Mouse (Mus musculus) forebrain, postnatal 0 days (tissue): ENCODE data around the gene Soat1. TPM values are rescaled to one million over a fixed set of nuclear protein-coding genes. Genes with fewer than 3 reads are reported as not detected.
A peak's percentile ranks its signal among the peaks of the same experiment; 100 is the strongest.

Experiments
- ATAC-seq: fragments of 200-750 bp; cut with Nextera tagmentation; 2 replicates; pipeline ENCODE4 v1.8.0; 2017; ENCODE audit warnings: mild to moderate bottlenecking, moderate library complexity
- DNase-seq: peaks from one replicate; pipeline ENCODE4 v3.0.0-alpha.2; 2015
- H3K27ac ChIP-seq: fragments of 300-500 bp; sonication (generic); 2 replicates; pipeline ENCODE4 v1.5.1; 2014; ENCODE audit warnings: low read depth, mild to moderate bottlenecking, antibody characterized with exemption, low read length, moderate library complexity, mixed read lengths
- H3K27me3 ChIP-seq: fragments of 300-500 bp; sonication (generic); 2 replicates; pipeline ENCODE4 v1.6.1; 2014; ENCODE audit warnings: mild to moderate bottlenecking, low read length, mixed read lengths; ENCODE audit not compliant: insufficient read depth
- H3K36me3 ChIP-seq: fragments of 300-500 bp; sonication (generic); 2 replicates; pipeline ENCODE4 v1.6.1; 2014; ENCODE audit warnings: mild to moderate bottlenecking, moderate library complexity; ENCODE audit not compliant: insufficient read depth
- H3K4me1 ChIP-seq: fragments of 300-500 bp; sonication (generic); 2 replicates; pipeline ENCODE4 v1.6.1; 2014; ENCODE audit warnings: antibody characterized with exemption; ENCODE audit not compliant: insufficient read depth
- H3K4me2 ChIP-seq: fragments of 300-500 bp; sonication (generic); 2 replicates; pipeline ENCODE4 v1.6.1; 2014; ENCODE audit warnings: low read depth, mild to moderate bottlenecking, moderate library complexity
- H3K4me3 ChIP-seq: fragments of 300-500 bp; sonication (generic); 2 replicates; pipeline ENCODE4 v1.5.1; 2014; ENCODE audit warnings: low read depth, low read length, mixed read lengths
- H3K9ac ChIP-seq: fragments of 300-500 bp; sonication (generic); 2 replicates; pipeline ENCODE4 v1.6.1; 2014; ENCODE audit warnings: mild to moderate bottlenecking
- H3K9me3 ChIP-seq: fragments of 300-500 bp; sonication (generic); 2 replicates; pipeline ENCODE4 v1.6.1; 2016; ENCODE audit warnings: low read length
- CTCF ChIP-seq: sonication (generic); IDR thresholded peaks from 2 replicates; pipeline ENCODE4 v1.5.1; 2016; ENCODE audit warnings: antibody characterized with exemption, control low read depth, low read depth
- WGBS: fragments of 180-500 bp; shearing (Covaris S2); extraction: QIAGEN DNeasy Blood & Tissue Kit; methylation state at CpG from one replicate; pipeline ENCODE4 v1.1.7; 2014; 5-methylcytosine and 5-hydroxymethylcytosine counted together
- polyA plus RNA-seq: library from polyadenylated mRNA; unstranded; fragments of >200 nt; fragmentation: Nextera tagmentation; extraction: Ambion mirVana; gene quantifications from 2 replicates; pipeline ENCODE4 v1.2.1, GENCODE M21; 2015
- total RNA-seq: library from RNA; depleted of rRNA; stranded (reverse); fragments of >200 nt; gene quantifications from 2 replicates; pipeline ENCODE4 v1.2.3, GENCODE M21; 2014

Gene Soat1
- total and polyA plus RNA-seq, 2 experiments from 2014 or later = 11.7 to 20.6 TPM

DNA sequence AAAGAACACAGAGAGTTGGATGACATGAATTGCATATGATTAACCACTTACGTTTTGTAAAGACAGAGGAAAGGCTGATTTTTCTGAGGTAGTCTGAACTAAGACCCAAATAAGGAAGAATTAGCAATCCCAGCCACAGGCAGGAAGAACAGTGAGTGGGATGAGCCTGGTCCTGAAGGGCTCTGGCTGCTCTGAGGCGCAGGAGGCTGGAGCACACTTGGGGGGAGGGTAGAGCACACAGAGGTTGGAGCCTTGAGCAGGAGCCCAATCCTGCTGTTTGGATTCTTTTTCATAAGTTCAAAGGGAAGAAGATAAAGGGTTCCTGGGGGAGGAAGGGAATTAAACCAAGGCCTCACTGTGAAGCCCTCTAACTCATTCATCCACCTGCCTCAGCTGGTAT lies 1.9 kb upstream of the Soat1 start:
- ATAC-seq (no peak), DNase-seq (no peak)
- Histone ChIP-seq H3K27ac (no peak overlapping the region), H3K4me3 (no peak overlapping the region), H3K4me2 (no peak overlapping the region), H3K4me1 (peaks cover 5% of the 10 kb centered on the region; the same call in 1 of the 2 replicates), H3K36me3 (no peaks in the 10 kb centered on the region), H3K9ac (no peak overlapping the region), H3K9me3 (no peaks in the 10 kb centered on the region), H3K27me3 (no peaks in the 10 kb centered on the region)
- TF ChIP-seq CTCF = no peak
- WGBS = 33% methylated on average over 2 of the region's 2 CpGs

- DNase-seq (no peak), ATAC-seq (no peak)
These were observed 723 bp upstream of the Soat1 start for GRCm38 (mm10) chr1:156474854-156475253.

GRCm38 (mm10) chr1:156473003-156473402 lies 1.1 kb downstream of the Soat1 start:
- ATAC-seq (no peak), DNase-seq (peak; percentile 17)
- Histone ChIP-seq H3K9me3 (0 out of 2 replicates have a peak, but pooled peaks cover 6% of the 10 kb centered on the region), H3K4me3 (peak overlapping the region; percentile 93), H3K4me1 (peaks cover 5% of the 10 kb centered on the region; the same call in 1 of the 2 replicates), H3K9ac (peak overlapping the region; percentile 6; the same call in 1 of the 2 replicates), H3K27ac (no peak overlapping the region), H3K27me3 (no peaks in the 10 kb centered on the region), H3K4me2 (peak overlapping the region; percentile 84), H3K36me3 (no peaks in the 10 kb centered on the region)
- no peak for TF ChIP-seq CTCF
- 3% methylated on average over 11 of the region's 11 CpGs for WGBS

More at GRCm38 (mm10) chr1:156474854-156475253, 723 bp upstream of the Soat1 start:
- no peak overlapping the region for H3K9ac ChIP-seq
- no peaks in the 10 kb centered on the region for H3K36me3 ChIP-seq
- no peaks in the 10 kb centered on the region for H3K9me3 ChIP-seq
- no peaks in the 10 kb centered on the region for H3K27me3 ChIP-seq
- peaks cover 5% of the 10 kb centered on the region; the same call in 1 of the 2 replicates for H3K4me1 ChIP-seq
- no peak overlapping the region for H3K4me3 ChIP-seq
- TF ChIP-seq CTCF = no peak
- no peak overlapping the region for H3K27ac ChIP-seq
- H3K4me2 ChIP-seq = no peak overlapping the region
- 18% methylated on average over 3 of the region's 3 CpGs for WGBS

- no peak for TF ChIP-seq CTCF
- 0 out of 2 replicates have a peak, but pooled peaks cover 6% of the 10 kb centered on the region for H3K9me3 ChIP-seq
- peaks cover 5% of the 10 kb centered on the region; the same call in 1 of the 2 replicates for H3K4me1 ChIP-seq
- no peak overlapping the region for H3K9ac ChIP-seq
- H3K4me3 ChIP-seq = no peak overlapping the region
- H3K4me2 ChIP-seq = no peak overlapping the region
- H3K27me3 ChIP-seq = no peaks in the 10 kb centered on the region
- ATAC-seq = no peak
- no peak overlapping the region for H3K27ac ChIP-seq
- no peak for DNase-seq
- 90% methylated on average over 7 of the region's 7 CpGs for WGBS
- H3K36me3 ChIP-seq = no peaks in the 10 kb centered on the region
These were observed 2.2 kb downstream of the Soat1 start for GRCm38 (mm10) chr1:156471955-156472354.

DNA sequence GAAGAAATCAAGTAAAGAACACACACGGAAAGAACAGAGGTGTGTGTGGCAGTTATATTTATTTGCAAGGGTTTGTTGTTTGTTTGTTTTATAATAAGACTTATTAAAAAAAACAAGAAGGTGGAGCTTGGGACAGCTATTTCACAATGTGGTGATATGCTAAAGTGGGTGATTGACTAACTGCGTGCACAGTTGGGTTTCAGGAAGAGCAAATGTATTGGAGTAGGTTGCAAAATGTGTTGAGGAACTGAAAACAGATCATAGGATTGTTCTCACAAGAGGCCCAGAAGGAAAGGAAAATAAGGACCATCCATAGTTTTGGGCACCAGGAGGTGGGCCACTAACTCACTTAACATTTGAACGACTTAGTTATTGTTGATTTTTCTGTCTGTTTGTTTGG lies 3.1 kb downstream of the Soat1 start:
- no peak overlapping the region for H3K27ac ChIP-seq
- no peaks in the 10 kb centered on the region for H3K36me3 ChIP-seq
- no peaks in the 10 kb centered on the region for H3K27me3 ChIP-seq
- ATAC-seq (no peak), DNase-seq (no peak)
- H3K9ac ChIP-seq = no peak overlapping the region
- no peak overlapping the region for H3K4me2 ChIP-seq
- H3K4me1 ChIP-seq = peaks cover 5% of the 10 kb centered on the region; the same call in 1 of the 2 replicates
- no peak overlapping the region for H3K4me3 ChIP-seq
- 0 out of 2 replicates have a peak, but pooled peaks cover 6% of the 10 kb centered on the region for H3K9me3 ChIP-seq
- TF ChIP-seq CTCF = no peak
- WGBS = 89% methylated on average over 3 of the region's 3 CpGs

- Histone ChIP-seq H3K4me1 (peaks cover 5% of the 10 kb centered on the region; the same call in 1 of the 2 replicates), H3K36me3 (peaks cover 4% of the 10 kb centered on the region; the same call in 1 of the 2 replicates), H3K9me3 (0 out of 2 replicates have a peak, but pooled peaks cover 6% of the 10 kb centered on the region), H3K27ac (no peak overlapping the region), H3K9ac (no peak overlapping the region), H3K27me3 (no peaks in the 10 kb centered on the region), H3K4me2 (no peak overlapping the region), H3K4me3 (no peak overlapping the region)
- ATAC-seq (no peak), DNase-seq (no peak)
- no peak for TF ChIP-seq CTCF
- WGBS = 63% methylated on average over 7 of the region's 7 CpGs
These were observed 3.6 kb downstream of the Soat1 start for GRCm38 (mm10) chr1:156470557-156470956.

DNA sequence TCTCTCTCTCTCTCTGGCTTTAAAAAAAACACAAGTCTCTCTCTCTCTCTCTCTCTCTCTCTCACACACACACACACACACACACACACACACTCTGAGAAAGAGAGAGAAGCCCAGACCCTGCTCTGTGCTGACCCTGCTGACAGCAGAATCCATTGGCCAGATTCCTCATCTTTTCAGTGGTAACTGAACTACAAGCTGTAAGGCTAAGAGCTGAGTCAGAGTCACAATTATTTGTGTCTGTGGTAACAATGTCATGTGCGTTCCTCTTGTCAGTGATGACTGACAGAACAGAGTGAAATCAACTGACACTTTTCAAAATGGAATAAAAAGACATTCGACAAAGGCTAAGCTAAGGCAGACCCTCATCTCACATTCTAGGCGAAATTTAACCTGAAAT lies 5.6 kb downstream of the Soat1 start:
- Histone ChIP-seq H3K36me3 (peaks cover 5% of the 10 kb centered on the region; the same call in 1 of the 2 replicates), H3K27ac (no peak overlapping the region), H3K4me2 (no peak overlapping the region), H3K4me1 (peaks cover 5% of the 10 kb centered on the region; the same call in 1 of the 2 replicates), H3K9me3 (0 out of 2 replicates have a peak, but pooled peaks cover 6% of the 10 kb centered on the region), H3K9ac (no peak overlapping the region), H3K4me3 (no peak overlapping the region), H3K27me3 (no peaks in the 10 kb centered on the region)
- DNase-seq (no peak), ATAC-seq (no peak)
- 73% methylated on average over 3 of the region's 3 CpGs for WGBS
- no peak for TF ChIP-seq CTCF
